Mouse (Mus musculus) frontal cortex, adult 2 months (tissue): Measurements from ENCODE around the gene Gm49486. TPM values are rescaled to one million over a fixed set of nuclear protein-coding genes. Genes with fewer than 3 reads are reported as not detected.

Experiments used
- DNase-seq, 2 experiments: peaks; one replicate each; pipeline ENCODE4 v3.0.0; 2022; ENCODE audit warnings: low spot score in 1 of 2; ENCODE audit errors: extremely low spot score in 1 of 2
- polyA plus RNA-seq: library from polyadenylated mRNA; depleted of rRNA; stranded (reverse); fragments of >200 nt; gene quantifications from 2 replicates; pipeline ENCODE4 v1.2.3, GENCODE M21; 2012

The Gm49486 gene
- polyA plus RNA-seq, 1 experiment, result 1.4 TPM

GRCm38 (mm10) chr15:79265384-79265783 is 36.2 kb downstream of the Gm49486 start:
- DNase-seq, result no peak

GRCm38 (mm10) chr15:79268521-79268920 is 39.3 kb downstream of the Gm49486 start:
- DNase-seq, result no peak

- DNase-seq, result peak in 1 of 2 experiments; percentile 59
Observed at GRCm38 (mm10) chr15:79270317-79271123, 41.3 kb downstream of the Gm49486 start.

GRCm38 (mm10) chr15:79271124-79271746 is 42.0 kb downstream of the Gm49486 start:
- peak in 1 of 2 experiments; percentile 38 for DNase-seq

GRCm38 (mm10) chr15:79273020-79273419 is 43.8 kb downstream of the Gm49486 start:
- DNase-seq, result no peak

GRCm38 (mm10) chr15:79277728-79278127 is 48.5 kb downstream of the Gm49486 start:
- DNase-seq, result no peak

GRCm38 (mm10) chr15:79280209-79280608 is 51.0 kb downstream of the Gm49486 start:
- no peak for DNase-seq

GRCm38 (mm10) chr15:79280850-79281249 is 51.7 kb downstream of the Gm49486 start:
- no peak for DNase-seq

- no peak for DNase-seq
Observed at GRCm38 (mm10) chr15:79281389-79281788, 52.2 kb downstream of the Gm49486 start.

- DNase-seq, result no peak
Observed at GRCm38 (mm10) chr15:79282434-79282833, 53.2 kb downstream of the Gm49486 start.

- DNase-seq, result no peak
Observed at GRCm38 (mm10) chr15:79283371-79283770, 54.2 kb downstream of the Gm49486 start.

GRCm38 (mm10) chr15:79285399-79285798 is 56.2 kb downstream of the Gm49486 start, which contains the start of gene Baiap2l2:
Baiap2l2 (minus strand) TSS chr15:79285537.
- DNase-seq, result no peak

- no peak for DNase-seq
Observed at GRCm38 (mm10) chr15:79286141-79286540, 57.0 kb downstream of the Gm49486 start.

- no peak for DNase-seq
Observed at GRCm38 (mm10) chr15:79287091-79287490, 57.9 kb downstream of the Gm49486 start.

GRCm38 (mm10) chr15:79288387-79288786 is 59.2 kb downstream of the Gm49486 start:
- no peak for DNase-seq

- DNase-seq, result no peak
Observed at GRCm38 (mm10) chr15:79289441-79289840, 60.2 kb downstream of the Gm49486 start.

GRCm38 (mm10) chr15:79290340-79290739 is 61.1 kb downstream of the Gm49486 start:
- no peak for DNase-seq

- peak in 1 of 2 experiments; percentile 23 for DNase-seq
Observed at GRCm38 (mm10) chr15:79292779-79293178, 63.6 kb downstream of the Gm49486 start.

- DNase-seq, result no peak
Observed at GRCm38 (mm10) chr15:79298553-79298952, 69.4 kb downstream of the Gm49486 start.

- DNase-seq, result no peak
Observed at GRCm38 (mm10) chr15:79299563-79300155, 70.5 kb downstream of the Gm49486 start.

GRCm38 (mm10) chr15:79303725-79304124 is 74.5 kb downstream of the Gm49486 start:
- peak in 1 of 2 experiments; percentile 19 for DNase-seq
